Mouse (Mus musculus) liver, embryonic 12.5 days (tissue): ENCODE measurements around the gene Ncam1. TPM values are rescaled to one million over a fixed set of nuclear protein-coding genes. Genes with fewer than 3 reads are reported as not detected.

Source experiments
- ATAC-seq: fragments of 200-750 bp; cut with Nextera tagmentation; 2 replicates; pipeline ENCODE4 v1.8.0; 2017; ENCODE audit warnings: moderate number of reproducible peaks, mild to moderate bottlenecking, moderate library complexity
- H3K27ac ChIP-seq: fragments of 300-500 bp; sonication (generic); 2 replicates; pipeline ENCODE4 v1.5.1; 2016; ENCODE audit warnings: mild to moderate bottlenecking
- H3K27me3 ChIP-seq: fragments of 300-500 bp; sonication (generic); replicated peaks from 2 replicates; pipeline ENCODE4 v1.6.1; 2016; ENCODE audit warnings: mild to moderate bottlenecking, moderate library complexity
- H3K36me3 ChIP-seq: fragments of 300-500 bp; sonication (generic); 2 replicates; pipeline ENCODE4 v1.6.1; 2016; ENCODE audit warnings: mild to moderate bottlenecking, moderate library complexity
- H3K4me1 ChIP-seq: fragments of 300-500 bp; sonication (generic); 2 replicates; pipeline ENCODE4 v1.6.1; 2016
- H3K4me2 ChIP-seq: fragments of 300-500 bp; sonication (generic); 2 replicates; pipeline ENCODE4 v1.6.1; 2016; ENCODE audit warnings: mild to moderate bottlenecking, moderate library complexity
- H3K4me3 ChIP-seq: fragments of 300-500 bp; sonication (generic); 2 replicates; pipeline ENCODE4 v1.5.1; 2016; ENCODE audit warnings: mild to moderate bottlenecking, moderate library complexity
- H3K9ac ChIP-seq: fragments of 300-500 bp; sonication (generic); 2 replicates; pipeline ENCODE4 v1.6.1; 2016; ENCODE audit warnings: mild to moderate bottlenecking, moderate library complexity
- H3K9me3 ChIP-seq: fragments of 300-500 bp; sonication (generic); replicated peaks from 2 replicates; pipeline ENCODE4 v1.6.1; 2016; ENCODE audit warnings: mild to moderate bottlenecking, moderate library complexity
- WGBS: fragments of 180-500 bp; shearing (Covaris S2); methylation state at CpG from one replicate; pipeline ENCODE4 v1.1.7; 2016; ENCODE audit not compliant: insufficient replicate concordance; 5-methylcytosine and 5-hydroxymethylcytosine counted together
- polyA plus RNA-seq: library from polyadenylated mRNA; unstranded; fragments of >200 nt; fragmentation: Nextera tagmentation; extraction: Ambion mirVana; gene quantifications from 2 replicates; pipeline ENCODE4 v1.2.1, GENCODE M21; 2016

The Ncam1 gene
- polyA plus RNA-seq, 1 experiment from 2014 or later: 8.5 TPM

DNA sequence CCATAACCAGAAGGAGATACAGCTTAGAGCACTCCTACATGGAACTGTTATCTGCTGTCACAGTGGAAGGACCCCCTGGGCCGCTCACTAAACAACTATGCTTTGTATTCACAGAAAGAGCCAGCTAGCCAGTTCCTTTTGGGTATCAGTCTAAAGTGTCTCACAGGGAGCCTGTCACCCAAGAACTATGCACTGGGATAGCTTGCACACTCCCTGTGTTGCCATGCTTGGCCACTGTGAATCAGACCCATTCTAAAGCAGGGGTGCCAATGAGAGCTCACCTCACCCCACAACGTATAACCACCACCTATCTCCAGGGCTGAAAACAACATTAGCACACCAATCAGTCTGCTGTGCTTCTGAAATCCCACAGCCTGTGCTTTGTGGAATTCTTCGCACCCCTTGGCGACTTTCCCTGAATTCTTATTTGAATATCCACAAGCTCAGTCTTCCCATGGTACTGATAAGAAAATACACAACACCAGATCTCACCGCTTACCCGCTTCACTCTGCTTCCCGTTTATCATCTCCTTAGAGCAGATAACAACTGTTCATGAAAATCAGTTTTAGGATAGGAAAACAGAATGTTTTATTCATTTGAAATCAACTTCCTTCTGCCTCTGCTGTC is 228.6 kb downstream of the Ncam1 start:
- Histone ChIP-seq H3K9ac (no peak overlapping the region), H3K27me3 (no peaks in the 10 kb centered on the region), H3K4me3 (no peak overlapping the region), H3K4me1 (no peaks in the 10 kb centered on the region), H3K27ac (no peak overlapping the region), H3K36me3 (no peaks in the 10 kb centered on the region), H3K4me2 (no peak overlapping the region), H3K9me3 (no peaks in the 10 kb centered on the region)
- no peak for ATAC-seq
- 32% methylated on average over 7 of the region's 7 CpGs for WGBS

DNA sequence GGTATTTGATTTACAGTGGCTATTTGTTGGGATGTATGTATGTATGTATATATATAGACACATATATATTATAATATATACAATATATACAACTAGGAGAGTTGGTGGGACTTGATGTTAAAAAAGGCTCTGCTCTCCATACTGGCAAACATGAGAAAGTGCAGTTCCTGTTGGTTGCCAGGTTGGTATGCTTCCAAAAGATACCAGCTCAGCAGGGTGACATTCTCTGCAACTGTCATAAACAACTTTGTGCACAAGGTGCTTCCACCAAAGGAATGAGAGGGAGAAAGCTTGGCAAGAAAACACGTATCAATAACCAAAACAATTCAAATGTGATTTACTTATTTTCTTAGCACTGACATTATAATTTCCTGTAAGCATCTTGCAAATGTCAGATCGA is 232.9 kb downstream of the Ncam1 start:
- 68% methylated on average over 2 of the region's 2 CpGs for WGBS
- Histone ChIP-seq H3K4me2 (no peak overlapping the region), H3K9me3 (no peaks in the 10 kb centered on the region), H3K36me3 (no peaks in the 10 kb centered on the region), H3K27me3 (no peaks in the 10 kb centered on the region), H3K4me3 (no peak overlapping the region), H3K4me1 (no peaks in the 10 kb centered on the region), H3K9ac (no peak overlapping the region), H3K27ac (no peak overlapping the region)
- ATAC-seq: no peak

- no peaks in the 10 kb centered on the region for H3K4me1 ChIP-seq
- H3K27ac ChIP-seq: no peak overlapping the region
- H3K4me3 ChIP-seq: no peak overlapping the region
- 57% methylated on average over 2 of the region's 2 CpGs for WGBS
- H3K27me3 ChIP-seq: no peaks in the 10 kb centered on the region
- H3K36me3 ChIP-seq: no peaks in the 10 kb centered on the region
- H3K4me2 ChIP-seq: no peak overlapping the region
- H3K9me3 ChIP-seq: no peaks in the 10 kb centered on the region
- ATAC-seq: no peak
- H3K9ac ChIP-seq: no peak overlapping the region
Measured at GRCm38 (mm10) chr9:49558941-49559340, 239.8 kb downstream of the Ncam1 start.

DNA sequence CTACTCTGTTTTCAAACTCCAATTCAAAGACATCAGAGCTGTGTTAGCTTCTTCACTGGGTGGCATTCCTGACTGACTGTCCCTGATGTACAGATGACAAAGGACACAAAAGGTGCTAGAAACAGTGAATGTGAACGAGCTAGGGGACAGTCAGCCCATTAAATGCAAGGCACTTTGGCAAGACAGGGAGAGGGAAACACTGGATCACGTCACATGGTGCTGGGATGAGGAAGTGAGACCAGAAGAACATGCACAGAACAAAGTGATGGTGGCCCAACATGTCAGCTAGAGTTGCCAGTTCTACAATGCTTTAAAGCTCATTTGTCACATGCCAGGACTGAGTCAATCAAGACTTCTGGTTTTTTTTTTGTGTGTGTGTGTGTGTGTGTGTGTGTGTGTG is 247.4 kb downstream of the Ncam1 start:
- no peaks in the 10 kb centered on the region for H3K4me1 ChIP-seq
- 27% methylated on average over 2 of the region's 2 CpGs for WGBS
- H3K9me3 ChIP-seq: no peaks in the 10 kb centered on the region
- H3K27me3 ChIP-seq: no peaks in the 10 kb centered on the region
- ATAC-seq: no peak
- H3K4me3 ChIP-seq: no peak overlapping the region
- H3K4me2 ChIP-seq: no peak overlapping the region
- no peaks in the 10 kb centered on the region for H3K36me3 ChIP-seq
- H3K27ac ChIP-seq: no peak overlapping the region
- H3K9ac ChIP-seq: no peak overlapping the region

DNA sequence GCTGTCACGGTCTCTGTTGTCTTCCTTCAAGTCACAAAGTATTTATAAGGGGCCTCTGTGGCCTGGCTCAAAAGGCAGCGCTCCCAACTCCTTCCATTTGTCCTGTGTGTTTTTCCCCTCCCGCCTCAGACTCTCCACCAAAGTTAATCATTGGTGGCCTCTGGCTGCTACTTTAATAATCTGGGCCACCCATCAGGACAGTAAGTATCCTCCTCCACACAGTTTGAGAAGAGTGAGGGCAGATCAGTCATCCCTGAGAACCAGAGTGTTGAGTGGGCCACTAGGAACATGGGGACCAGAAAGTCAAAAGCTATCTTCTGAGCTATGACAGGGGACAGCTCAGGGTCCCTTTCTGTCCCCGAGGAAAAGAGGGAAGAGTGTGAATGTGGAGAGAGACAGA is 256.1 kb downstream of the Ncam1 start:
- H3K4me1 ChIP-seq: no peaks in the 10 kb centered on the region
- no peak overlapping the region for H3K4me3 ChIP-seq
- 75% methylated on average over 4 of the region's 4 CpGs for WGBS
- H3K9me3 ChIP-seq: no peaks in the 10 kb centered on the region
- H3K36me3 ChIP-seq: no peaks in the 10 kb centered on the region
- ATAC-seq: no peak
- H3K4me2 ChIP-seq: no peak overlapping the region
- no peak overlapping the region for H3K9ac ChIP-seq
- no peak overlapping the region for H3K27ac ChIP-seq
- H3K27me3 ChIP-seq: no peaks in the 10 kb centered on the region

- Histone ChIP-seq H3K9me3 (no peaks in the 10 kb centered on the region), H3K4me3 (no peak overlapping the region), H3K36me3 (no peaks in the 10 kb centered on the region), H3K27ac (no peak overlapping the region), H3K9ac (no peak overlapping the region), H3K4me2 (no peak overlapping the region), H3K4me1 (no peaks in the 10 kb centered on the region), H3K27me3 (no peaks in the 10 kb centered on the region)
- 82% methylated on average over 6 of the region's 6 CpGs for WGBS
- no peak for ATAC-seq
Measured at GRCm38 (mm10) chr9:49537814-49538213, 260.9 kb downstream of the Ncam1 start.

DNA sequence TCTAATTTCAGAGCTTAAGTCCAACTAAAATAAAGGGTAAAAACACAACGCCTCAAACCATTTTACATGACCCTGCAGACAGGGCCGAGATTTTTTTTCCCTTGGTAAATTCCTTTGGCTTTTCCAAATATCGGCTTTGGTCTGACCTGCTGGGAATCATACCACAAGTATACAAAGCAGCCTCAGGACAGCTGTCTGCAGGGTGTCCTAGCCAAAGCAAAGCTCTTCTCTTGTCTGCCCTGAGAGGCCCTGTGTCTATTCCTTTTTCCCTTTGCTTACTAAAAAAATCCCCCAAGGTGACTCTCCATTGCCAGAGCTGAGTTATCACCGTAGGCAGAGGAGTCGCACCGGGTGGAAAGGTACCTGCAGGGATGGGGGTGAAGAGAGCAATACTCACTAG is 262.1 kb downstream of the Ncam1 start:
- Histone ChIP-seq H3K27ac (no peak overlapping the region), H3K27me3 (no peaks in the 10 kb centered on the region), H3K4me2 (no peak overlapping the region), H3K36me3 (no peaks in the 10 kb centered on the region), H3K9ac (no peak overlapping the region), H3K9me3 (no peaks in the 10 kb centered on the region), H3K4me3 (no peak overlapping the region), H3K4me1 (no peaks in the 10 kb centered on the region)
- ATAC-seq: no peak
- WGBS: 68% methylated on average over 6 of the region's 6 CpGs

DNA sequence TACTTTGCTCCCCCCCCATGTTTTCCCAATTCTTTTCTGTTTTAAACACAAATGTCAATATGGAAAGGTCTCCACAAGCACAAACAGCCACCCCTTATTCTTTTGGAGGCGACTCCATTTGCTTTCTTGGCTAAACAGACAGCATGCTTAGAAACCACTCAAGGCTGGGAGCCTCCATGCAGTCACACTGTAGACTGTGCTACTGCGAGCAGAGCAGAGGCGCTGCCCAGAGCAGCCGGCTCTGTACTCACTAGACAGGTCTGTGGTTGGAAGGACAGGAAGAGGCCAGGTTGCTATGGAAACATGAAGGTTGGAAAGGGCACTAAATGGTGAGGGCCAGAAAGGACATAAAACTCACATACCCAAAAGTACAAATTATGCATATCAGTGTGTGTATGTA is 263.8 kb downstream of the Ncam1 start:
- H3K4me2 ChIP-seq: no peak overlapping the region
- no peak overlapping the region for H3K9ac ChIP-seq
- H3K27me3 ChIP-seq: no peaks in the 10 kb centered on the region
- H3K4me1 ChIP-seq: no peaks in the 10 kb centered on the region
- no peak for ATAC-seq
- H3K27ac ChIP-seq: no peak overlapping the region
- H3K9me3 ChIP-seq: no peaks in the 10 kb centered on the region
- no peak overlapping the region for H3K4me3 ChIP-seq
- 31% methylated on average over 4 of the region's 4 CpGs for WGBS
- no peaks in the 10 kb centered on the region for H3K36me3 ChIP-seq

DNA sequence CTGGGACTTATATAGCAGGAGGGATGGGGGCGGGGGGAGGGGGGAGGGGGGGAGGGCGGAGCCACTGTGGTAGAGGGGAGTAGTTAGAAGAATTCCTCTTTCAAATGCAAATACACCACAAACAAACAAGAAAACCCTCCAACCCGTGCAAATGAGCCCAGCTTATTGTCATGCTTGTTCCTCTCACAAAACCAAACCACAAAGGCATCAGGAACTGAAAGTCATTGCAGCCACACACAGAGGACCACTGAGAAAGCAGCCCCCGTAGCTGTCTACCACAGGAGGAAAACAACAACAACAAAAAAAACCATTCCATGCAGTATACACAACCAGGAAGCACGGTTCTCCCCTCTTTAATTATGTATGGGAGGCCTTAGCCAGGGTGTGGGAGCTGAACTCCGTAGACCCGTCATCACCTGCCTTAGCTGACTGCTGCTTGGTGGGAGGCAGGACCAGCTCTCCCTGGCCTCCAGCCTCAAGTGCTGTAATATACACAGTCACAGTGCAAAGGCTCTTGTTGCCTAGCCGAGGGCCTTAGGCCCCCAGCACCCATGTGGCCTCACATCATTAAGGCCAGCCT is 264.7 kb downstream of the Ncam1 start:
- WGBS: 35% methylated on average over 7 of the region's 8 CpGs
- no peak overlapping the region for H3K4me3 ChIP-seq
- H3K9ac ChIP-seq: no peak overlapping the region
- H3K4me1 ChIP-seq: no peaks in the 10 kb centered on the region
- H3K4me2 ChIP-seq: no peak overlapping the region
- no peaks in the 10 kb centered on the region for H3K9me3 ChIP-seq
- no peaks in the 10 kb centered on the region for H3K36me3 ChIP-seq
- no peaks in the 10 kb centered on the region for H3K27me3 ChIP-seq
- ATAC-seq: no peak
- H3K27ac ChIP-seq: no peak overlapping the region

- ATAC-seq: no peak
- Histone ChIP-seq H3K4me2 (no peak overlapping the region), H3K27ac (no peak overlapping the region), H3K4me3 (no peak overlapping the region), H3K36me3 (no peaks in the 10 kb centered on the region), H3K4me1 (no peaks in the 10 kb centered on the region), H3K27me3 (no peaks in the 10 kb centered on the region), H3K9ac (no peak overlapping the region), H3K9me3 (no peaks in the 10 kb centered on the region)
- WGBS: 55% methylated on average over 7 of the region's 7 CpGs
Measured at GRCm38 (mm10) chr9:49533455-49533854, 265.3 kb downstream of the Ncam1 start.

DNA sequence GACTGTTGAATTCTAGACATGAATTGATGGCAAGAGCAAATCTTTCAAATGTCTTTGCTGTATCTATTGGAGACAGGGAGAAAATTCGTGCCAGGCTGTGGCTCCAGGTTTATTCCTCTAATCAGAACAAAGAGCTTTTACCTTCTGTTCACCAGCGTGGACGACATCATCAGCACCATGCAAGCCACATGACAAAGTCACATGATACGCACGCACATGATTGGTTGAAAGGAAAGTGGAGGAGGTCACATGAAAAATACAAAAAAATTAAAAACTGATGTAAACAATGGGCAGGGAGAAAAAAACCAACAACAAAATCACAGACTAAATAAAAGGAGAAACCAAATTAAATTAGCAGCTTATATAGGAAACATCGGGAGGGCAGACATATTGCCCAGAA is 266.9 kb downstream of the Ncam1 start:
- Histone ChIP-seq H3K9me3 (no peaks in the 10 kb centered on the region), H3K36me3 (no peaks in the 10 kb centered on the region), H3K9ac (no peak overlapping the region), H3K4me3 (no peak overlapping the region), H3K27ac (no peak overlapping the region), H3K4me1 (no peaks in the 10 kb centered on the region), H3K27me3 (no peaks in the 10 kb centered on the region), H3K4me2 (no peak overlapping the region)
- ATAC-seq: no peak
- 76% methylated on average over 6 of the region's 6 CpGs for WGBS

DNA sequence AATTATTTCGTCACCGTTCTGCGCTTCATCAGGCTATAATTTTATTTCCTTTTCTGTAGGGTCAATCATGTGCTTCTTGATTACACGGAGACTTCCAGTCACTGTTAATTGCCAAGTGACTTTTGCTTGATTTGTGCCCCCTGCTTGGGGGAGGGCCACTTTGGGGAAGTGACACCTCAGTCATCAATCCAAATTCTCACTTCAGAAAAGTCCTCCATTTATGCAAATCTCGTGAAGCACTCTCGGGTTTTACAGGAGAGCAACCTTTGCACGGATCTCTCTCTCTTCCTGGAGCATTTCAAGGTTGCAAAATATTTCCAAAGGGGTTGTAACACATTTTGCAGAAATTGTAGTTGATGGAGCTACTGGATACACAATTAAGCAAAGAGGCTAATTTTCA is 267.5 kb downstream of the Ncam1 start:
- WGBS: 47% methylated on average over 7 of the region's 7 CpGs
- H3K4me2 ChIP-seq: no peak overlapping the region
- no peak overlapping the region for H3K4me3 ChIP-seq
- H3K9ac ChIP-seq: no peak overlapping the region
- no peaks in the 10 kb centered on the region for H3K36me3 ChIP-seq
- no peaks in the 10 kb centered on the region for H3K4me1 ChIP-seq
- H3K9me3 ChIP-seq: no peaks in the 10 kb centered on the region
- H3K27ac ChIP-seq: no peak overlapping the region
- no peaks in the 10 kb centered on the region for H3K27me3 ChIP-seq
- ATAC-seq: no peak

DNA sequence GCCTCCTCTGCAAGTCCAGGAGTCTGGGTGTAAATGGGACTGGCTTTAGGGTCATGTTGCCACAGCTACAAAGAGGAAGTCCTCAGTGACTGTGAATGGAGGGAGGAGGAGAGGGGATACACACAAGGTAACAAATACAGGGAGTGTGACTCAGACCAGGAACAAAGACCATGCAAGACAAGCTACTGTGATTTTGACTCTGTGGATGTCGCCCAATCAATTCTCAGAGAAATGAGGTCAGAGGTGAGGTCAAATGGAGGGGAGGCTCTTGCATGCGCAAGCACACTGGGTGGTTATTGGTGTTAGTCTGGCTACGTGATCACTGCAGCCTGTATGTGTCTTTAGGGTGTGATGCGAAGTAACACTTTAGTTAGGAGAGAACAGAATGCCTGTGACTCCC is 268.0 kb downstream of the Ncam1 start:
- 39% methylated on average over 4 of the region's 4 CpGs for WGBS
- Histone ChIP-seq H3K9ac (no peak overlapping the region), H3K27ac (no peak overlapping the region), H3K4me2 (no peak overlapping the region), H3K4me1 (no peaks in the 10 kb centered on the region), H3K9me3 (no peaks in the 10 kb centered on the region), H3K27me3 (no peaks in the 10 kb centered on the region), H3K36me3 (no peaks in the 10 kb centered on the region), H3K4me3 (no peak overlapping the region)
- ATAC-seq: no peak
